Mouse (Mus musculus): ENCODE measurements around the gene Tank. TPM values are rescaled to one million over a fixed set of nuclear protein-coding genes. Genes with fewer than 3 reads are reported as not detected.

Gene Tank
- polyA plus RNA-seq, 1 experiment from 2014 or later = 23.9 TPM

GRCm38 (mm10) chr2:61576928-61577695 is 1.3 kb upstream of the Tank start:
- no peaks in the 10 kb centered on the region for H3K27me3 ChIP-seq (replicated peaks; ENCODE audit: control insufficient read depth, insufficient read depth, low read length)
- no peak overlapping the region for H3K9ac ChIP-seq (ENCODE audit: low read depth, low read length)
- 71% methylated on average over 17 of the region's 17 CpGs for WGBS
- no peak overlapping the region for H3K4me3 ChIP-seq (ENCODE audit: low read length)
- H3K9me3 ChIP-seq (ENCODE audit: control insufficient read depth, low read length) = no peaks in the 10 kb centered on the region
- H3K4me2 ChIP-seq (ENCODE audit: low read depth, low read length) = no peak overlapping the region
- no peaks in the 10 kb centered on the region for H3K36me3 ChIP-seq (ENCODE audit: control insufficient read depth, insufficient read depth, low read length)
- ATAC-seq = no peak
- H3K27ac ChIP-seq (ENCODE audit: low read length) = no peak overlapping the region
- H3K4me1 ChIP-seq (ENCODE audit: control insufficient read depth, insufficient read depth, low read length) = no peaks in the 10 kb centered on the region

GRCm38 (mm10) chr2:61577696-61578062 is 706 bp upstream of the Tank start:
- Histone ChIP-seq H3K4me2 (ENCODE audit: low read depth, low read length) (no peak overlapping the region), H3K36me3 (ENCODE audit: control insufficient read depth, insufficient read depth, low read length) (no peaks in the 10 kb centered on the region), H3K9me3 (ENCODE audit: control insufficient read depth, low read length) (no peaks in the 10 kb centered on the region), H3K4me1 (ENCODE audit: control insufficient read depth, insufficient read depth, low read length) (no peaks in the 10 kb centered on the region), H3K9ac (ENCODE audit: low read depth, low read length) (no peak overlapping the region), H3K27me3 (replicated peaks; ENCODE audit: control insufficient read depth, insufficient read depth, low read length) (no peaks in the 10 kb centered on the region), H3K4me3 (ENCODE audit: low read length) (no peak overlapping the region), H3K27ac (ENCODE audit: low read length) (no peak overlapping the region)
- no peak for ATAC-seq
- WGBS = 67% methylated on average over 7 of the region's 7 CpGs

DNA sequence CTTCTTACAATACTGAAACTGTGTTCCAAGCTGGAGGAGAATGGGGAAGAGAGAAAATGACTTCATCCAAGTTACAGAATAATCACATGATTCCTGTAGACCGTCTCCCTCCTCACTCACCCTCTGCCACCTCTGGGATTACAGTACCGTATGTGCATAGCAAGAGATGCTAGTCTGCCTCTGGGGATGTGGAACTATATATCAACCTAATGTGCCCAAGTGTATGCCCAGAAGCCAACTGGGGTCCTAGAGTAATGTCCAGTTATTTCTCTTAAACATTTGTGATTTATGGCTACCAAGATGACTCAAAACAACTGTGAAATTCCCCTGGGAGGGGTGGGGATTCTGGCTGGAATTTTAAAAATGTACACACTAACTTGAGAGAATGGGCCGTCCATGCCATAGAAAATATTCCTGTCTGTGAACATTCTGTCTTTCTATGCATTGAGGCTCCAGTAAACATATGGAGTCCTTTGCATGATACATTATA is 1.2 kb downstream of the Tank start:
- H3K27me3 ChIP-seq (replicated peaks; ENCODE audit: control insufficient read depth, insufficient read depth, low read length) = no peaks in the 10 kb centered on the region
- H3K4me1 ChIP-seq (ENCODE audit: control insufficient read depth, insufficient read depth, low read length) = no peaks in the 10 kb centered on the region
- 44% methylated on average over 3 of the region's 3 CpGs for WGBS
- no peak overlapping the region for H3K9ac ChIP-seq (ENCODE audit: low read depth, low read length)
- no peaks in the 10 kb centered on the region for H3K9me3 ChIP-seq (ENCODE audit: control insufficient read depth, low read length)
- H3K4me3 ChIP-seq (ENCODE audit: low read length) = no peak overlapping the region
- no peaks in the 10 kb centered on the region for H3K36me3 ChIP-seq (ENCODE audit: control insufficient read depth, insufficient read depth, low read length)
- no peak overlapping the region for H3K27ac ChIP-seq (ENCODE audit: low read length)
- no peak overlapping the region for H3K4me2 ChIP-seq (ENCODE audit: low read depth, low read length)
- ATAC-seq = no peak

DNA sequence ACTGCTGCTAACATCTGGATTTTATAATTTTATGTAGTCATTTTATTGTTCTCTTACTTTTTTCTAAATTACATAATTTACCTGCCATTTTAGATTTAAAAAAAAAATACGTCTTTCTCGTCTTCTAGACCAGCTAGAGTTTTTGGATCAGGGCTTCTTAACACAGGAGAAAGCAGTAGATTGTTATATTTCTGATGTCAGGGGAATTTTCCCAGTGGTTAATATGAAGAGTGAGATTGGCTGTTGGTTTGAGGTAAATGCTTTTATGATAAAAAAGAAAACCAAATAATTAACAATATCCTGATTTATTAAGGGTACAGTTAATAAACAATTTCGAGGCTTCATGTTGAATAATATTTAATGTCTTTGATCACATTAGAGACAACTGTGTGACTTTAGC is 1.7 kb downstream of the Tank start:
- no peaks in the 10 kb centered on the region for H3K9me3 ChIP-seq (ENCODE audit: control insufficient read depth, low read length)
- H3K4me1 ChIP-seq (ENCODE audit: control insufficient read depth, insufficient read depth, low read length) = no peaks in the 10 kb centered on the region
- 85% methylated on average over 3 of the region's 3 CpGs for WGBS
- H3K36me3 ChIP-seq (ENCODE audit: control insufficient read depth, insufficient read depth, low read length) = no peaks in the 10 kb centered on the region
- H3K4me2 ChIP-seq (ENCODE audit: low read depth, low read length) = no peak overlapping the region
- no peak for ATAC-seq
- no peaks in the 10 kb centered on the region for H3K27me3 ChIP-seq (replicated peaks; ENCODE audit: control insufficient read depth, insufficient read depth, low read length)
- H3K27ac ChIP-seq (ENCODE audit: low read length) = no peak overlapping the region
- H3K9ac ChIP-seq (ENCODE audit: low read depth, low read length) = no peak overlapping the region
- H3K4me3 ChIP-seq (ENCODE audit: low read length) = no peak overlapping the region

DNA sequence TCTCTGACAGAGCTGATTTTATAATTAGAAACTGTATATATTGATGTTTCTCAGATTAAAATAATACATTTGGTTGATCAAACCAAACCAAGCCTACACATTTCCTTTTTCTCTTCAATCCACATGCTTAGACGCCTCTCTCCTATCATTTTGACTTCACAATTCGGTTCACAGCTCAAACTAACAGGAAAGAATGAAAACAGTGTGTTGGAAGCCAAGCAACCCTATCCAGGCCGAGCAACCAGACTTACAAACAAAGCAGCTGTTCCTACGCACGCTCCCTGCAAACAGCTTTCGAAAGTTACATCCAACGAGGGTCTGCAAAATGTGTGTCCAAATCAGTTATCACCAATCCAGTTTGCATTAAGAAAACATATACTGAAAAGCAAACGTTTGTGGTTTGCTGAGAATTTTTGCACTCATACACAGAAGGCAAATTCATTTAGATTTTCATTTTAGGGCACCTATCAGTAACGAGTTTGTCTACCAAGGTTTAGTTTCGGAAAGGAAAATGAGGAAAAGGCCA is 2.2 kb downstream of the Tank start:
- ATAC-seq = no peak

DNA sequence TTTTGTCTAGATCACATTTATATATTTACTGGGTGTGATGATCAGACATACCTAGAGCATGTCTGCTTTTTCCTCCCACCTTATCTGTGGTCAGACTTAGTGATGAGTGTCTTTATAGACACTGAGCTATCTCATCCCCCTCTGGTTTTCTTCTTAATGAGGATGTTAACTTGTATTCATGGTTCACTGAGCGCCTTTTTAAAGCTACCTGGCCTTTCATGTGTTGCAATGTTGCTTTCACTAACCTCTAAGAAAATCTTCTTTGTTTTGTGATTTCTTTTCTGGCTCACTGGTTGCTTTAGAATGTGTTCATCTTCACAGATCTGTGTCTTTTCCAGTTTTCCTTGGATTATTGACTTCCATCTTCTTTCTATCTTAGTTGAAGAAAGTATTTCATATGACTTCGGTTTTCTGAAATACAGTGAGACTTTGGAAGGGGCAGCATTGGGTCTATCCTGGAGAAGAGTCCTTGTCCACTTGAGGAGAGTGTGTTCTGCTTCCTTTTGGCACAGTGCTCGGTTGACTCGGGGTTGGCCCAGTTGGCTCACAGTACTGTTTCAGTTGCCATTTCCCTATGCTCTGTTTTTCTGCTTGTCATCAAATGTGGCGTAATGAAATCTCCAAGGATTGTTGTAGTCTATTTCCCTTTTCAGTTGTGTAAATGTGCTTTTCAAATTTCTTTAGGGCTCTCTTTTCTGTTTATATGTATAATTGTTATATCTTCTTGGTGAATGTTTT is 4.4 kb downstream of the Tank start:
- H3K27me3 ChIP-seq (replicated peaks; ENCODE audit: control insufficient read depth, insufficient read depth, low read length) = no peaks in the 10 kb centered on the region
- H3K36me3 ChIP-seq (ENCODE audit: control insufficient read depth, insufficient read depth, low read length) = no peaks in the 10 kb centered on the region
- no peak overlapping the region for H3K9ac ChIP-seq (ENCODE audit: low read depth, low read length)
- no peak overlapping the region for H3K4me2 ChIP-seq (ENCODE audit: low read depth, low read length)
- no peak overlapping the region for H3K4me3 ChIP-seq (ENCODE audit: low read length)
- H3K4me1 ChIP-seq (ENCODE audit: control insufficient read depth, insufficient read depth, low read length) = no peaks in the 10 kb centered on the region
- no peak for ATAC-seq
- 91% methylated on average over 5 of the region's 5 CpGs for WGBS
- no peak overlapping the region for H3K27ac ChIP-seq (ENCODE audit: low read length)
- H3K9me3 ChIP-seq (ENCODE audit: control insufficient read depth, low read length) = no peaks in the 10 kb centered on the region

More for the DNA sequence above, 2.2 kb downstream of the Tank start:
- Histone ChIP-seq H3K4me2 (ENCODE audit: low read depth, low read length) (no peak overlapping the region), H3K9ac (ENCODE audit: low read depth, low read length) (no peak overlapping the region), H3K9me3 (ENCODE audit: control insufficient read depth, low read length) (no peaks in the 10 kb centered on the region), H3K4me1 (ENCODE audit: control insufficient read depth, insufficient read depth, low read length) (no peaks in the 10 kb centered on the region), H3K4me3 (ENCODE audit: low read length) (no peak overlapping the region), H3K36me3 (ENCODE audit: control insufficient read depth, insufficient read depth, low read length) (no peaks in the 10 kb centered on the region), H3K27me3 (replicated peaks; ENCODE audit: control insufficient read depth, insufficient read depth, low read length) (no peaks in the 10 kb centered on the region), H3K27ac (ENCODE audit: low read length) (no peak overlapping the region)
- WGBS = 58% methylated on average over 10 of the region's 10 CpGs

DNA sequence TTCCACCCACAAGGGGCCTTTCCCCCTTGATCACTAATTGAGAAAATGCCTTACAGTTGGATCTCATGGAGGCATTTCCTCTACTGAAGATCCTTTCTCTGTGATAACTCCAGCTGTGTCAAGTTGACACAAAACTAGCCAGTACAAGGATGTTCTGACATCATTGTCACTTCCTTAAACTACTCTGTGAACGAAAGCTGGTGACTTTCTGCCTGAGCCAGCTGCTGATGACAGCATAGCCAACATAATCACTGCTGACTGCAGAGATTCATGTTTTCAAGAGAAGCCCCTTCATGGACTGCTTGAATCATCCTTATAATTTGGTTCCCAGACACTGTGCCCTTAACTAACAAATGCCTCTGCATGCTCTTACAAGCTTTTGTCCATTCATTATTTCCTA is 7.1 kb downstream of the Tank start:
- Histone ChIP-seq H3K4me2 (ENCODE audit: low read depth, low read length) (no peak overlapping the region), H3K9ac (ENCODE audit: low read depth, low read length) (no peak overlapping the region), H3K4me1 (ENCODE audit: control insufficient read depth, insufficient read depth, low read length) (no peaks in the 10 kb centered on the region), H3K27ac (ENCODE audit: low read length) (no peak overlapping the region), H3K9me3 (ENCODE audit: control insufficient read depth, low read length) (no peaks in the 10 kb centered on the region), H3K36me3 (ENCODE audit: control insufficient read depth, insufficient read depth, low read length) (no peaks in the 10 kb centered on the region), H3K27me3 (replicated peaks; ENCODE audit: control insufficient read depth, insufficient read depth, low read length) (no peaks in the 10 kb centered on the region), H3K4me3 (ENCODE audit: low read length) (no peak overlapping the region)
- 65% methylated on average over 1 of the region's 1 CpGs for WGBS
- no peak for ATAC-seq

DNA sequence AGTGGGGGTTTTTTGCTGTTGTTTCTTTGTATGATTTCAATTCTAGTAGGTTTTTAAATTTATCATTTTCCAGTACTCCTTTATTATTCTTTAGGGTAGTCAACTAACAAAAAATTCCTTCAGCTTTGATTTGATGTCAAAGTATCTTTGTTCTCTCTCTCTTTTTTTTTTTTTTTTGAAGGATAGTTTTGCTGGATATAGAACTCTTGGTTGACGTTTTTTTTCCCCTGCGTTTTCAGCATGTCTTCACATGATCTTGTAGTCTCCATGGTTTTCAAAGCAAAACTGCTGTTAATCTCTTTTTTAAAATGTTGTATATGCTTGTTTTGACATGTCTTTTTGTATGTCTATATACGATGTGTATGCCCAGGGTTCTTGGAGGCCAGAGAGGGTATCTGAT is 7.8 kb downstream of the Tank start:
- no peaks in the 10 kb centered on the region for H3K4me1 ChIP-seq (ENCODE audit: control insufficient read depth, insufficient read depth, low read length)
- no peak overlapping the region for H3K9ac ChIP-seq (ENCODE audit: low read depth, low read length)
- no peak for ATAC-seq
- H3K27me3 ChIP-seq (replicated peaks; ENCODE audit: control insufficient read depth, insufficient read depth, low read length) = no peaks in the 10 kb centered on the region
- H3K36me3 ChIP-seq (ENCODE audit: control insufficient read depth, insufficient read depth, low read length) = no peaks in the 10 kb centered on the region
- no peak overlapping the region for H3K4me3 ChIP-seq (ENCODE audit: low read length)
- WGBS = 95% methylated on average over 3 of the region's 3 CpGs
- H3K4me2 ChIP-seq (ENCODE audit: low read depth, low read length) = no peak overlapping the region
- no peak overlapping the region for H3K27ac ChIP-seq (ENCODE audit: low read length)
- H3K9me3 ChIP-seq (ENCODE audit: control insufficient read depth, low read length) = no peaks in the 10 kb centered on the region

DNA sequence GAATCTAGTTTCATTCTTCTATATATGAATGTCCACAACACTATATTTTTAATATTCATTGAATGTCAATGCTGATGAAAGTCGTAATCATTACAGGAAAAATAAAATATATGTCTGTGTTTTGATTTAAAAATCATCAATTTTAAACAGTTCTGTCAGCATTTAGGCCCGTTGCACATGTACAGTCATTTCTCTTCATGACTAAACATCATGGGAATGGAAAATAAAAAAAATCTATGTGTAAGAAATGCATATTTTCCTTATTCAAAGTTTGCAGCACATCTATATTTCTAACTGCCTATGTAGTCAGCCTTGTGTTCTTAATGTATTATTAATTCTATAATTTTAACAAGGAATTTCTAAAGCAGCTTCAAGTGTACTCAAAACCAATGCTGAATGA is 12.4 kb downstream of the Tank start:
- H3K4me2 ChIP-seq (ENCODE audit: low read depth, low read length) = no peak overlapping the region
- no peak overlapping the region for H3K4me3 ChIP-seq (ENCODE audit: low read length)
- no peak overlapping the region for H3K27ac ChIP-seq (ENCODE audit: low read length)
- H3K36me3 ChIP-seq (ENCODE audit: control insufficient read depth, insufficient read depth, low read length) = no peaks in the 10 kb centered on the region
- peaks cover 5% of the 10 kb centered on the region for H3K4me1 ChIP-seq (ENCODE audit: control insufficient read depth, insufficient read depth, low read length)
- no peaks in the 10 kb centered on the region for H3K9me3 ChIP-seq (ENCODE audit: control insufficient read depth, low read length)
- ATAC-seq = no peak
- no peaks in the 10 kb centered on the region for H3K27me3 ChIP-seq (replicated peaks; ENCODE audit: control insufficient read depth, insufficient read depth, low read length)
- 90% methylated on average over 2 of the region's 2 CpGs for WGBS
- no peak overlapping the region for H3K9ac ChIP-seq (ENCODE audit: low read depth, low read length)

Measured in intestine, embryonic 16.5 days (tissue).